ENCODE assay signal across 8 mouse cellular contexts in genomic region chr1:59764407-59764971, GRCm38 (mm10). TPM values are rescaled to one million over a fixed set of nuclear protein-coding genes. Genes with fewer than 3 reads are reported as not detected.
DNase-seq lines count a peak whose midpoint lies in the region; ATAC-seq and TF ChIP-seq lines count a peak whose summit lies in the region.

No protein-coding gene starts in this region.

- WGBS in hindbrain, embryonic 11.5 days: 0% methylated on average over 27 of the region's 27 CpGs

- peak overlapping the region; percentile 65 for H3K4me2 ChIP-seq in hindbrain, embryonic 11.5 days (replicated peaks; ENCODE audit: low read depth, low read length)

- peaks cover 28% of the 10 kb centered on the region for H3K79me2 ChIP-seq in MEL (ENCODE audit: control insufficient read depth, insufficient read depth, low read length, poor library complexity)

- peaks cover 0 to 17% of the 10 kb centered on the region in 2 experiments; a peak in 2 of 4 replicates for H3K36me3 ChIP-seq in MEL (ENCODE audit: control insufficient read depth in 1 of 2, insufficient read depth in 2 of 2, low read length in 2 of 2)
- H3K36me3 ChIP-seq in hindbrain, embryonic 11.5 days (ENCODE audit: control insufficient read depth, insufficient read depth, low read length): no peaks in the 10 kb centered on the region

- peak overlapping the region; percentile 44; the same call in 1 of the 2 replicates for H3K27ac ChIP-seq in MEL (ENCODE audit: control insufficient read depth, low read depth, low read length)
- H3K27ac ChIP-seq in hindbrain, embryonic 11.5 days (ENCODE audit: low read depth, low read length): peak overlapping the region; percentile 99

- TF ChIP-seq POLR2A in MEL (IDR thresholded peaks at IDR 0.05; ENCODE audit: control insufficient read depth in 1 of 2, insufficient read depth in 1 of 2, low read depth in 1 of 2, low read length in 2 of 2, poor library complexity in 1 of 2): no peak

- no peak for TF ChIP-seq CTCF in MEL (IDR thresholded peaks at IDR 0.05 in 2 of 3, conservative IDR thresholded peaks at IDR 0.05 in 1 of 3; ENCODE audit: control insufficient read depth in 1 of 3, insufficient read depth in 1 of 3, low read depth in 2 of 3, low read length in 3 of 3, poor library complexity in 1 of 3, severe bottlenecking in 1 of 3)

- no peak for TF ChIP-seq RAD21 in MEL (IDR thresholded peaks at IDR 0.05; ENCODE audit: low read depth, low read length)

- peak overlapping the region; percentile 97 for H3K4me3 ChIP-seq in MEL (ENCODE audit: control insufficient read depth in 1 of 2, insufficient read depth in 1 of 2, low read depth in 2 of 2, low read length in 2 of 2)
- peak overlapping the region; percentile 96 for H3K4me3 ChIP-seq in hindbrain, embryonic 11.5 days (ENCODE audit: low read depth, low read length)

- ATAC-seq in frontal cortex, adult (ENCODE audit: low TSS enrichment): peak; percentile 34; the same call in 1 of the 2 replicates
- no peak for ATAC-seq in hindbrain, embryonic 11.5 days (ENCODE audit: low FRiP score)

- H3K27me3 ChIP-seq in MEL (ENCODE audit: control insufficient read depth in 1 of 2, insufficient read depth in 2 of 2, low read length in 2 of 2): no peaks in the 10 kb centered on the region
- no peaks in the 10 kb centered on the region for H3K27me3 ChIP-seq in hindbrain, embryonic 11.5 days (ENCODE audit: control insufficient read depth, insufficient read depth, low read length)

- no peaks in the 10 kb centered on the region for H3K9me3 ChIP-seq in MEL (replicated peaks; ENCODE audit: insufficient read depth, low read length)
- H3K9me3 ChIP-seq in hindbrain, embryonic 11.5 days (ENCODE audit: control insufficient read depth, low read length): no peaks in the 10 kb centered on the region

- peaks cover 5 to 19% of the 10 kb centered on the region in 2 experiments; a peak in 3 of 4 replicates for H3K4me1 ChIP-seq in MEL (ENCODE audit: control insufficient read depth in 1 of 2, insufficient read depth in 2 of 2, low read length in 2 of 2)
- H3K4me1 ChIP-seq in hindbrain, embryonic 11.5 days (replicated peaks; ENCODE audit: control insufficient read depth, insufficient read depth, low read length): no peaks in the 10 kb centered on the region

- H3K9ac ChIP-seq in MEL (ENCODE audit: control insufficient read depth, low read depth, low read length, poor library complexity, severe bottlenecking): peak overlapping the region; percentile 76
- peak overlapping the region; percentile 98 for H3K9ac ChIP-seq in hindbrain, embryonic 11.5 days (ENCODE audit: low read depth, low read length)

- no peak for TF ChIP-seq EP300 in MEL (IDR thresholded peaks at IDR 0.05; ENCODE audit: low read depth in 1 of 2, low read length in 2 of 2)

- DNase-seq in MEL (ENCODE audit: low read depth, low spot score): peak; percentile 65
- peak; percentile 62 for DNase-seq in cerebellum, adult 9-10 months
- peak; percentile 68 for DNase-seq in hindbrain, embryonic 11.5 days (ENCODE audit: low spot score)
- peak; percentile 31 to 37 for DNase-seq in layer of hippocampus, postnatal 36 days
- peak; percentile 64 for DNase-seq in lung, postnatal 14 days
- DNase-seq in retina, embryonic 14.5 days (ENCODE audit: low spot score): peak; percentile 57
- peak; percentile 43 for DNase-seq in urinary bladder, adult 2 months (ENCODE audit: low spot score)

TF ChIP-seq in MEL, 35 proteins besides CTCF, POLR2A, EP300 and RAD21:
- TF ChIP-seq SIN3A (IDR thresholded peaks at IDR 0.05; ENCODE audit: low read length): 0 out of 2 replicates have a peak, but pooled peaks have one; percentile 9
- 0 out of 2 replicates have a peak, but pooled peaks have one; percentile 24 for TF ChIP-seq RCOR1 (IDR thresholded peaks at IDR 0.05; ENCODE audit: low read depth, low read length)
- TF ChIP-seq BHLHE40 (IDR thresholded peaks at IDR 0.05; ENCODE audit: borderline replicate concordance, low read depth, low read length): no peak
- 0 out of 2 replicates have a peak, but pooled peaks have one; percentile 3 for TF ChIP-seq TCF12 (IDR thresholded peaks at IDR 0.05; ENCODE audit: low read depth, low read length)

RNA-seq across cellular contexts. Expression of gene Bmpr2, which starts 1.3 kb away (rescaled TPM):
- 2.3 and 2.6 TPM in 2 replicates for total RNA-seq in MEL (2012; rRNA removed)
- 10 to 100 TPM in 1 of 2 experiments, 1 to 10 TPM in 1; 3.1 to 18.6 TPM for polyA plus RNA-seq in MEL (2012; ENCODE audit: insufficient read depth in 1 of 2, insufficient read length in 2 of 2, low read depth in 1 of 2, low replicate concordance in 2 of 2, missing spikeins in 1 of 2)
- 14.1 and 17.0 TPM in 2 replicates for polyA plus RNA-seq in hindbrain, embryonic 11.5 days (2014; fragmentation: Nextera tagmentation; extraction: Ambion mirVana)
- total RNA-seq in layer of hippocampus, postnatal 36 days (2021): 10 to 100 TPM; 91.8 to 93.4 TPM
- 15.4 and 20.7 TPM in 2 replicates for polyA plus RNA-seq in urinary bladder, adult 2 months (2012; rRNA removed)
